Mouse (Mus musculus): ENCODE data around the gene Kcnq2.

- TF ChIP-seq EP300 (optimal IDR thresholded peaks at IDR 0.05) (no peak), CTCF (IDR thresholded peaks at IDR 0.05; ENCODE audit: low read depth) (no peak)
These were observed 7.6 kb upstream of the Kcnq2 start for GRCm38 (mm10) chr2:181142703-181143135.

Data from stomach, postnatal 0 days (tissue).